In genomic region chr1:40544650-40545049, GRCm38 (mm10) we compare ENCODE assay signal across 9 mouse cellular contexts. TPM values are rescaled to one million over a fixed set of nuclear protein-coding genes. Genes with fewer than 3 reads are reported as not detected.
A peak's percentile ranks its signal among the peaks of the same experiment; 100 is the strongest.
DNase-seq lines count a peak whose midpoint lies in the region; ATAC-seq and TF ChIP-seq lines count a peak whose summit lies in the region.
"Had no signal": no experiment of that assay in that cellular context is flagged by ENCODE, and none has a peak within 500 bp of the region (broad histone marks: within the 10 kb centered on the region; RNA-seq: fewer than 3 reads in every experiment).

No protein-coding gene starts in this region.

- H3K9ac ChIP-seq in kidney, embryonic 14.5 days (ENCODE audit: low read depth, low read length): no peak overlapping the region
- H3K9ac ChIP-seq in midbrain, postnatal 0 days (replicated peaks; ENCODE audit: low read length, poor library complexity, severe bottlenecking): no peak overlapping the region
- H3K9ac ChIP-seq: midbrain, embryonic 12.5 days had no signal

- 0 out of 2 replicates have a peak, but pooled peaks cover 4% of the 10 kb centered on the region for H3K27me3 ChIP-seq in kidney, embryonic 14.5 days (ENCODE audit: control insufficient read depth, insufficient read depth, low read length)
- no peaks in the 10 kb centered on the region for H3K27me3 ChIP-seq in midbrain, postnatal 0 days (ENCODE audit: insufficient read depth, low read length)
- H3K27me3 ChIP-seq: midbrain, embryonic 12.5 days had no signal

- no peaks in the 10 kb centered on the region for H3K36me3 ChIP-seq in kidney, embryonic 14.5 days (ENCODE audit: control insufficient read depth, insufficient read depth, low read length)
- H3K36me3 ChIP-seq in midbrain, postnatal 0 days (ENCODE audit: insufficient read depth, low read length): no peaks in the 10 kb centered on the region
- H3K36me3 ChIP-seq: midbrain, embryonic 12.5 days had no signal

- ATAC-seq in kidney, embryonic 14.5 days (ENCODE audit: low FRiP score, low TSS enrichment): no peak
- ATAC-seq in midbrain, postnatal 0 days (ENCODE audit: low FRiP score): no peak

- no peaks in the 10 kb centered on the region for H3K9me3 ChIP-seq in kidney, embryonic 14.5 days (ENCODE audit: control insufficient read depth, low read length)
- H3K9me3 ChIP-seq in midbrain, postnatal 0 days (ENCODE audit: low read length): no peaks in the 10 kb centered on the region
- H3K9me3 ChIP-seq: midbrain, embryonic 12.5 days had no signal

- no peak overlapping the region for H3K4me3 ChIP-seq in kidney, embryonic 14.5 days (ENCODE audit: low read length)
- H3K4me3 ChIP-seq in midbrain, postnatal 0 days (ENCODE audit: low read depth, low read length): no peak overlapping the region
- H3K4me3 ChIP-seq: midbrain, embryonic 12.5 days had no signal

- no peak overlapping the region for H3K27ac ChIP-seq in kidney, embryonic 14.5 days (ENCODE audit: low read depth, low read length)
- no peak overlapping the region for H3K27ac ChIP-seq in midbrain, postnatal 0 days (ENCODE audit: low read depth, low read length)
- H3K27ac ChIP-seq: midbrain, embryonic 12.5 days had no signal

- H3K4me2 ChIP-seq in kidney, embryonic 14.5 days (replicated peaks; ENCODE audit: low read depth, low read length): no peak overlapping the region
- H3K4me2 ChIP-seq in midbrain, postnatal 0 days (ENCODE audit: low read depth, low read length, poor library complexity, severe bottlenecking): no peak overlapping the region
- H3K4me2 ChIP-seq: midbrain, embryonic 12.5 days had no signal

- no peaks in the 10 kb centered on the region for H3K4me1 ChIP-seq in kidney, embryonic 14.5 days (ENCODE audit: control insufficient read depth, insufficient read depth, low read length)
- H3K4me1 ChIP-seq in midbrain, postnatal 0 days (ENCODE audit: insufficient read depth, low read length): no peaks in the 10 kb centered on the region

- TF ChIP-seq CTCF in midbrain, postnatal 0 days (IDR thresholded peaks at IDR 0.05): peak; percentile 88

- WGBS in kidney, embryonic 14.5 days: 0% methylated on average over 2 of the region's 2 CpGs
- 0% methylated on average over 2 of the region's 2 CpGs for WGBS in midbrain, postnatal 0 days

- intact Hi-C loops in gastrocnemius, postnatal 14 days (cut with DNase I; ENCODE audit: low total_unique reads): loop anchor here (5.0 to 10.0 kb wide), 2 partner anchors 162 to 430 kb away; no protein-coding TSS in a partner anchor

- peak; percentile 20 to 41 for DNase-seq in kidney, adult 8-10 months
- peak; percentile 42 for DNase-seq in MN1 (ENCODE audit: low spot score)
- peak; percentile 80 to 88 for DNase-seq in cerebellum, postnatal 10 days
- peak; percentile 20 for DNase-seq in gastrocnemius, postnatal 14 days
- DNase-seq in left cerebral cortex, adult 11 months (ENCODE audit: low spot score): peak; percentile 16
- peak; percentile 80 for DNase-seq in midbrain, postnatal 0 days (ENCODE audit: low spot score)
- peak; percentile 70 for DNase-seq in thymus, postnatal 14 days

RNA-seq across cellular contexts. Expression of gene Il18rap, which starts 29.5 kb away (rescaled TPM):
- 0.09 and 0.11 TPM in 2 replicates for polyA plus RNA-seq in kidney, embryonic 14.5 days (2014; fragmentation: Nextera tagmentation; extraction: Ambion mirVana)
- total RNA-seq in gastrocnemius, postnatal 14 days (2021): under 1 TPM in 1 of 2 experiments, not detected in 1; 0.18 TPM
- 0.11 TPM in 1 of 2 replicates, not detected in the other for total RNA-seq in midbrain, postnatal 0 days (2014; rRNA removed)
- 0.09 and 0.12 TPM in 2 replicates for polyA plus RNA-seq in midbrain, postnatal 0 days (2015; fragmentation: Nextera tagmentation; extraction: Ambion mirVana)

RNA-seq across cellular contexts. Expression of gene Slc9a4, which starts 35.2 kb away (rescaled TPM):
- 0.21 and 0.37 TPM in 2 replicates for polyA plus RNA-seq in kidney, embryonic 14.5 days (2014; fragmentation: Nextera tagmentation; extraction: Ambion mirVana)
- under 1 TPM; 0.11 to 0.21 TPM for total RNA-seq in gastrocnemius, postnatal 14 days (2021)
- 0.05 and 0.24 TPM in 2 replicates for total RNA-seq in midbrain, postnatal 0 days (2014; rRNA removed)
- 0.12 TPM in 1 of 2 replicates, not detected in the other for polyA plus RNA-seq in midbrain, postnatal 0 days (2015; fragmentation: Nextera tagmentation; extraction: Ambion mirVana)
- polyA plus RNA-seq: midbrain, embryonic 12.5 days had no signal

Comparison
In these comparisons a context has a peak if more than half of its experiments do, and no peak if none do; other contexts are left out.
1. DNase-seq: peak in every context shown above with its lines; median percentile 84 in cerebellum, postnatal 10 days; 80 in midbrain, postnatal 0 days; 70 in thymus, postnatal 14 days; 42 in MN1; 30 in kidney, adult 8-10 months; 20 in gastrocnemius, postnatal 14 days; 16 in left cerebral cortex, adult 11 months.